Mouse (Mus musculus): ENCODE data around the gene Aamp.
A peak's percentile ranks its signal among the peaks of the same experiment; 100 is the strongest.
"Not testable (repeated sequence)": the region's sequence is repeated elsewhere in the genome, so short reads cannot be mapped to it uniquely, and the experiment has no call there.

The Aamp gene

GRCm38 (mm10) chr1:74284543-74285160, at the start of gene Aamp, which contains the start of gene Pnkd:
Gene Aamp, minus strand, starts transcription at chr1:74284738.
Gene Pnkd, plus strand, starts transcription at chr1:74284930.
- peak; percentile 99 for DNase-seq (ENCODE audit: extremely low read depth, insufficient read length, low spot score)

GRCm38 (mm10) chr1:74332930-74333329, 48.4 kb upstream of the Aamp start:
- no peak for DNase-seq (ENCODE audit: extremely low read depth, insufficient read length, low spot score)

GRCm38 (mm10) chr1:74332241-74332763, 47.8 kb upstream of the Aamp start:
- DNase-seq (ENCODE audit: extremely low read depth, insufficient read length, low spot score): peak; percentile 100

- no peak for DNase-seq (ENCODE audit: extremely low read depth, insufficient read length, low spot score)
Measured at GRCm38 (mm10) chr1:74331046-74331681, 46.6 kb upstream of the Aamp start.

- DNase-seq (ENCODE audit: extremely low read depth, insufficient read length, low spot score): no peak
Measured at GRCm38 (mm10) chr1:74329899-74330431, 45.4 kb upstream of the Aamp start.

GRCm38 (mm10) chr1:74326916-74327315, 42.4 kb upstream of the Aamp start:
- not testable (repeated sequence) for DNase-seq (ENCODE audit: extremely low read depth, insufficient read length, low spot score)

GRCm38 (mm10) chr1:74321396-74321795, 36.9 kb upstream of the Aamp start:
- no peak for DNase-seq (ENCODE audit: extremely low read depth, insufficient read length, low spot score)

GRCm38 (mm10) chr1:74318711-74319110, 34.2 kb upstream of the Aamp start:
- DNase-seq (ENCODE audit: extremely low read depth, insufficient read length, low spot score): no peak

- no peak for DNase-seq (ENCODE audit: extremely low read depth, insufficient read length, low spot score)
Measured at GRCm38 (mm10) chr1:74316114-74316827, 31.7 kb upstream of the Aamp start.

GRCm38 (mm10) chr1:74314796-74315195, 30.3 kb upstream of the Aamp start:
- no peak for DNase-seq (ENCODE audit: extremely low read depth, insufficient read length, low spot score)

- DNase-seq (ENCODE audit: extremely low read depth, insufficient read length, low spot score): peak; percentile 45
Measured at GRCm38 (mm10) chr1:74313049-74313692, 28.6 kb upstream of the Aamp start.

GRCm38 (mm10) chr1:74309767-74310166, 25.2 kb upstream of the Aamp start:
- DNase-seq (ENCODE audit: extremely low read depth, insufficient read length, low spot score): no peak

- DNase-seq (ENCODE audit: extremely low read depth, insufficient read length, low spot score): no peak
Measured at GRCm38 (mm10) chr1:74308001-74308964, 23.7 kb upstream of the Aamp start.

- DNase-seq (ENCODE audit: extremely low read depth, insufficient read length, low spot score): no peak
Measured at GRCm38 (mm10) chr1:74307146-74307545, 22.6 kb upstream of the Aamp start.

- no peak for DNase-seq (ENCODE audit: extremely low read depth, insufficient read length, low spot score)
Measured at GRCm38 (mm10) chr1:74305522-74305921, 21.0 kb upstream of the Aamp start, which contains the start of gene Tmbim1. Gene Tmbim1, minus strand, starts transcription at chr1:74305622.

- DNase-seq (ENCODE audit: extremely low read depth, insufficient read length, low spot score): no peak
Measured at GRCm38 (mm10) chr1:74304946-74305345, 20.4 kb upstream of the Aamp start.

GRCm38 (mm10) chr1:74304339-74304790, 19.8 kb upstream of the Aamp start:
- DNase-seq (ENCODE audit: extremely low read depth, insufficient read length, low spot score): no peak

- peak; percentile 89 for DNase-seq (ENCODE audit: extremely low read depth, insufficient read length, low spot score)
Measured at GRCm38 (mm10) chr1:74303509-74304338, 19.2 kb upstream of the Aamp start.

GRCm38 (mm10) chr1:74302835-74303234, 18.3 kb upstream of the Aamp start:
- no peak for DNase-seq (ENCODE audit: extremely low read depth, insufficient read length, low spot score)

All from 3134 (cell line).